Comparison of ENCODE assay signal across 8 mouse cellular contexts in genomic region chr8:69888244-69888866, GRCm38 (mm10). TPM values are rescaled to one million over a fixed set of nuclear protein-coding genes. Genes with fewer than 3 reads are reported as not detected.
A peak's percentile ranks its signal among the peaks of the same experiment; 100 is the strongest.
DNase-seq lines count a peak whose midpoint lies in the region; ATAC-seq lines count a peak whose summit lies in the region.

No protein-coding gene starts in this region.

- H3K36me3 ChIP-seq in kidney, embryonic 14.5 days (ENCODE audit: control insufficient read depth, insufficient read depth, low read length), result no peaks in the 10 kb centered on the region; the same call in 1 of the 2 replicates
- H3K36me3 ChIP-seq in heart, embryonic 11.5 days (ENCODE audit: control insufficient read depth, insufficient read depth, low read length), result no peaks in the 10 kb centered on the region; the same call in 1 of the 2 replicates
- H3K36me3 ChIP-seq in limb, embryonic 12.5 days, result peaks cover 13% of the 10 kb centered on the region

- no peak overlapping the region for H3K9ac ChIP-seq in kidney, embryonic 14.5 days (ENCODE audit: low read depth, low read length)
- 0 out of 2 replicates have a peak overlapping the region, but pooled peaks have one; percentile 49 for H3K9ac ChIP-seq in heart, embryonic 11.5 days (ENCODE audit: low read depth, low read length)
- no peak overlapping the region for H3K9ac ChIP-seq in limb, embryonic 12.5 days (replicated peaks)

- ATAC-seq in kidney, embryonic 14.5 days (ENCODE audit: low FRiP score, low TSS enrichment), result peak; percentile 17
- no peak for ATAC-seq in heart, embryonic 11.5 days (replicated peaks; ENCODE audit: insufficient number of reproducible peaks, low FRiP score, low TSS enrichment)
- no peak for ATAC-seq in limb, embryonic 12.5 days (ENCODE audit: insufficient number of reproducible peaks, insufficient read depth, low FRiP score, low TSS enrichment, low read depth)
- ATAC-seq in erythroid progenitor cell, adult 5-6 weeks (replicated peaks; ENCODE audit: low FRiP score, poor library complexity, severe bottlenecking), result no peak
- ATAC-seq in monocyte, adult 5-6 weeks (replicated peaks; ENCODE audit: insufficient number of reproducible peaks, low FRiP score, low TSS enrichment, poor library complexity, severe bottlenecking), result no peak

- H3K4me3 ChIP-seq in kidney, embryonic 14.5 days (ENCODE audit: low read length), result peak overlapping the region; percentile 31
- H3K4me3 ChIP-seq in heart, embryonic 11.5 days (ENCODE audit: low read depth, low read length), result peak overlapping the region; percentile 25
- H3K4me3 ChIP-seq in limb, embryonic 12.5 days (replicated peaks), result peak overlapping the region; percentile 30

- H3K27me3 ChIP-seq in kidney, embryonic 14.5 days (ENCODE audit: control insufficient read depth, insufficient read depth, low read length), result peaks cover 75% of the 10 kb centered on the region
- peaks cover 78% of the 10 kb centered on the region for H3K27me3 ChIP-seq in heart, embryonic 11.5 days (ENCODE audit: control insufficient read depth, insufficient read depth, low read length)
- peaks cover 93% of the 10 kb centered on the region for H3K27me3 ChIP-seq in limb, embryonic 12.5 days

- H3K9me3 ChIP-seq in kidney, embryonic 14.5 days (ENCODE audit: control insufficient read depth, low read length), result no peaks in the 10 kb centered on the region
- no peaks in the 10 kb centered on the region for H3K9me3 ChIP-seq in heart, embryonic 11.5 days (replicated peaks; ENCODE audit: control insufficient read depth, low read length)
- no peaks in the 10 kb centered on the region for H3K9me3 ChIP-seq in limb, embryonic 12.5 days

- no peak overlapping the region for H3K27ac ChIP-seq in kidney, embryonic 14.5 days (ENCODE audit: low read depth, low read length)
- no peak overlapping the region for H3K27ac ChIP-seq in heart, embryonic 11.5 days (ENCODE audit: low read depth, low read length)
- H3K27ac ChIP-seq in limb, embryonic 12.5 days, result no peak overlapping the region

- peak overlapping the region; percentile 38 for H3K4me2 ChIP-seq in kidney, embryonic 14.5 days (replicated peaks; ENCODE audit: low read depth, low read length)
- H3K4me2 ChIP-seq in heart, embryonic 11.5 days, result peak overlapping the region; percentile 61
- H3K4me2 ChIP-seq in limb, embryonic 12.5 days, result peak overlapping the region; percentile 50

- DNase-seq in kidney, adult 8-10 months, result no peak
- DNase-seq in neural tube, embryonic 10.5 days (ENCODE audit: extremely low spot score, low spot score), result peak; percentile 49
- no peak for DNase-seq in cerebellum, adult 18-20 months

- H3K4me1 ChIP-seq in kidney, embryonic 14.5 days (ENCODE audit: control insufficient read depth, insufficient read depth, low read length), result peaks cover 22% of the 10 kb centered on the region
- H3K4me1 ChIP-seq in heart, embryonic 11.5 days (ENCODE audit: control insufficient read depth, insufficient read depth, low read length), result peaks cover 24% of the 10 kb centered on the region
- H3K4me1 ChIP-seq in limb, embryonic 12.5 days (replicated peaks), result peaks cover 37% of the 10 kb centered on the region

- 7% methylated on average over 24 of the region's 24 CpGs for WGBS in kidney, embryonic 14.5 days
- 8% methylated on average over 24 of the region's 24 CpGs for WGBS in heart, embryonic 11.5 days (ENCODE audit: insufficient replicate concordance)
- WGBS in limb, embryonic 12.5 days, result 7% methylated on average over 24 of the region's 24 CpGs

RNA-seq across cellular contexts. Expression of gene Cilp2, which starts 0.9 kb away (rescaled TPM):
- polyA plus RNA-seq in kidney, embryonic 14.5 days (2014; fragmentation: Nextera tagmentation; extraction: Ambion mirVana), result 0.58 and 0.77 TPM in 2 replicates
- polyA plus RNA-seq in heart, embryonic 11.5 days (2014; fragmentation: Nextera tagmentation; extraction: Ambion mirVana), result 0.21 and 0.49 TPM in 2 replicates
- polyA plus RNA-seq in limb, embryonic 12.5 days (2016; fragmentation: Nextera tagmentation; extraction: Ambion mirVana), result 0.78 and 0.79 TPM in 2 replicates
- not detected in 2 replicates for total RNA-seq in erythroid progenitor cell, adult 5-6 weeks (2015; ENCODE audit: low replicate concordance)
- not detected in 2 replicates for total RNA-seq in erythroid progenitor cell, adult 5-6 weeks (2017; ENCODE audit: low replicate concordance)
- total RNA-seq in monocyte, adult 5-6 weeks (2017), result not detected in 3 replicates

RNA-seq across cellular contexts. Expression of gene Tssk6, which starts 13.6 kb away (rescaled TPM):
- polyA plus RNA-seq in kidney, embryonic 14.5 days (2014; fragmentation: Nextera tagmentation; extraction: Ambion mirVana), result 2.7 and 5.1 TPM in 2 replicates
- 1.6 and 1.8 TPM in 2 replicates for polyA plus RNA-seq in heart, embryonic 11.5 days (2014; fragmentation: Nextera tagmentation; extraction: Ambion mirVana)
- polyA plus RNA-seq in limb, embryonic 12.5 days (2016; fragmentation: Nextera tagmentation; extraction: Ambion mirVana), result 6.2 and 7.3 TPM in 2 replicates
- total RNA-seq in erythroid progenitor cell, adult 5-6 weeks (2015; ENCODE audit: low replicate concordance), result not detected in 2 replicates
- not detected in 2 replicates for total RNA-seq in erythroid progenitor cell, adult 5-6 weeks (2017; ENCODE audit: low replicate concordance)
- 0.95 to 1.6 TPM (median 1.1 TPM) in 3 replicates for total RNA-seq in monocyte, adult 5-6 weeks (2017)

RNA-seq across cellular contexts. Expression of gene Ndufa13, which starts 14.0 kb away (rescaled TPM):
- polyA plus RNA-seq in kidney, embryonic 14.5 days (2014; fragmentation: Nextera tagmentation; extraction: Ambion mirVana), result 192 and 272 TPM in 2 replicates
- polyA plus RNA-seq in heart, embryonic 11.5 days (2014; fragmentation: Nextera tagmentation; extraction: Ambion mirVana), result 270 and 275 TPM in 2 replicates
- polyA plus RNA-seq in limb, embryonic 12.5 days (2016; fragmentation: Nextera tagmentation; extraction: Ambion mirVana), result 171 and 172 TPM in 2 replicates
- 20.5 and 29.6 TPM in 2 replicates for total RNA-seq in erythroid progenitor cell, adult 5-6 weeks (2015; ENCODE audit: low replicate concordance)
- total RNA-seq in erythroid progenitor cell, adult 5-6 weeks (2017; ENCODE audit: low replicate concordance), result 29.0 and 40.8 TPM in 2 replicates
- total RNA-seq in monocyte, adult 5-6 weeks (2017), result 91.2 to 131 TPM (median 108 TPM) in 3 replicates

RNA-seq across cellular contexts. Expression of gene Yjefn3, which starts 14.2 kb away (rescaled TPM):
- 1.7 and 3.3 TPM in 2 replicates for polyA plus RNA-seq in kidney, embryonic 14.5 days (2014; fragmentation: Nextera tagmentation; extraction: Ambion mirVana)
- polyA plus RNA-seq in heart, embryonic 11.5 days (2014; fragmentation: Nextera tagmentation; extraction: Ambion mirVana), result 5.5 and 7.0 TPM in 2 replicates
- 6.0 and 7.4 TPM in 2 replicates for polyA plus RNA-seq in limb, embryonic 12.5 days (2016; fragmentation: Nextera tagmentation; extraction: Ambion mirVana)
- not detected in 2 replicates for total RNA-seq in erythroid progenitor cell, adult 5-6 weeks (2015; ENCODE audit: low replicate concordance)
- not detected in 2 replicates for total RNA-seq in erythroid progenitor cell, adult 5-6 weeks (2017; ENCODE audit: low replicate concordance)
- not detected in 3 replicates for total RNA-seq in monocyte, adult 5-6 weeks (2017)

RNA-seq across cellular contexts. Expression of gene Pbx4, which starts 56.1 kb away (rescaled TPM):
- 9.6 and 9.7 TPM in 2 replicates for polyA plus RNA-seq in kidney, embryonic 14.5 days (2014; fragmentation: Nextera tagmentation; extraction: Ambion mirVana)
- polyA plus RNA-seq in heart, embryonic 11.5 days (2014; fragmentation: Nextera tagmentation; extraction: Ambion mirVana), result 4.0 and 6.0 TPM in 2 replicates
- 7.5 and 10.0 TPM in 2 replicates for polyA plus RNA-seq in limb, embryonic 12.5 days (2016; fragmentation: Nextera tagmentation; extraction: Ambion mirVana)
- 4.2 TPM in 1 of 2 replicates, not detected in the other for total RNA-seq in erythroid progenitor cell, adult 5-6 weeks (2015; ENCODE audit: low replicate concordance)
- total RNA-seq in erythroid progenitor cell, adult 5-6 weeks (2017; ENCODE audit: low replicate concordance), result 2.1 and 8.2 TPM in 2 replicates
- 4.5 to 11.8 TPM (median 9.7 TPM) in 3 replicates for total RNA-seq in monocyte, adult 5-6 weeks (2017)
